Mouse (Mus musculus): ENCODE measurements around the gene Zfp804a.

The Zfp804a gene

GRCm38 (mm10) chr2:82053185-82053891 is at the start of gene Zfp804a:
TSS of gene Zfp804a (plus strand) at chr2:82053222.
- peak; percentile 56 for DNase-seq (ENCODE audit: low spot score)

GRCm38 (mm10) chr2:82051635-82052034 is 1.4 kb upstream of the Zfp804a start:
- no peak for DNase-seq (ENCODE audit: low spot score)

- DNase-seq (ENCODE audit: low spot score): peak; percentile 40
Measured at GRCm38 (mm10) chr2:82052338-82053184, 461 bp upstream of the Zfp804a start.

GRCm38 (mm10) chr2:82054446-82054845 is 1.4 kb downstream of the Zfp804a start:
- no peak for DNase-seq (ENCODE audit: low spot score)

- DNase-seq (ENCODE audit: low spot score): peak; percentile 67
Measured at GRCm38 (mm10) chr2:82064671-82065070, 11.6 kb downstream of the Zfp804a start.

GRCm38 (mm10) chr2:82067912-82068311 is 14.9 kb downstream of the Zfp804a start:
- no peak for DNase-seq (ENCODE audit: low spot score)

- DNase-seq (ENCODE audit: low spot score): no peak
Measured at GRCm38 (mm10) chr2:82069172-82069571, 16.1 kb downstream of the Zfp804a start.

GRCm38 (mm10) chr2:82076883-82077282 is 23.9 kb downstream of the Zfp804a start:
- DNase-seq (ENCODE audit: low spot score): no peak

GRCm38 (mm10) chr2:82078287-82078994 is 25.4 kb downstream of the Zfp804a start:
- DNase-seq (ENCODE audit: low spot score): no peak

- DNase-seq (ENCODE audit: low spot score): no peak
Measured at GRCm38 (mm10) chr2:82080678-82081077, 27.7 kb downstream of the Zfp804a start.

- DNase-seq (ENCODE audit: low spot score): no peak
Measured at GRCm38 (mm10) chr2:82113148-82113547, 60.1 kb downstream of the Zfp804a start.

GRCm38 (mm10) chr2:82113650-82114049 is 60.6 kb downstream of the Zfp804a start:
- DNase-seq (ENCODE audit: low spot score): no peak

- DNase-seq (ENCODE audit: low spot score): no peak
Measured at GRCm38 (mm10) chr2:82119577-82119976, 66.6 kb downstream of the Zfp804a start.

GRCm38 (mm10) chr2:82178693-82179092 is 125.7 kb downstream of the Zfp804a start:
- no peak for DNase-seq (ENCODE audit: low spot score)

- DNase-seq (ENCODE audit: low spot score): no peak
Measured at GRCm38 (mm10) chr2:82181010-82181409, 128.0 kb downstream of the Zfp804a start.

GRCm38 (mm10) chr2:82199901-82200300 is 146.9 kb downstream of the Zfp804a start:
- DNase-seq (ENCODE audit: low spot score): no peak

GRCm38 (mm10) chr2:82200616-82201015 is 147.6 kb downstream of the Zfp804a start:
- peak; percentile 3 for DNase-seq (ENCODE audit: low spot score)

- DNase-seq (ENCODE audit: low spot score): no peak
Measured at GRCm38 (mm10) chr2:82210605-82211004, 157.6 kb downstream of the Zfp804a start.

- peak; percentile 4 for DNase-seq (ENCODE audit: low spot score)
Measured at GRCm38 (mm10) chr2:82211972-82212371, 158.9 kb downstream of the Zfp804a start.

- DNase-seq (ENCODE audit: low spot score): no peak
Measured at GRCm38 (mm10) chr2:82217873-82218272, 164.9 kb downstream of the Zfp804a start.

- no peak for DNase-seq (ENCODE audit: low spot score)
Measured at GRCm38 (mm10) chr2:82246020-82246419, 193.0 kb downstream of the Zfp804a start.

- DNase-seq (ENCODE audit: low spot score): no peak
Measured at GRCm38 (mm10) chr2:82246902-82247522, 194.0 kb downstream of the Zfp804a start.
